Mouse (Mus musculus): ENCODE data around the gene Pla2g15.

Gene Pla2g15

DNA sequence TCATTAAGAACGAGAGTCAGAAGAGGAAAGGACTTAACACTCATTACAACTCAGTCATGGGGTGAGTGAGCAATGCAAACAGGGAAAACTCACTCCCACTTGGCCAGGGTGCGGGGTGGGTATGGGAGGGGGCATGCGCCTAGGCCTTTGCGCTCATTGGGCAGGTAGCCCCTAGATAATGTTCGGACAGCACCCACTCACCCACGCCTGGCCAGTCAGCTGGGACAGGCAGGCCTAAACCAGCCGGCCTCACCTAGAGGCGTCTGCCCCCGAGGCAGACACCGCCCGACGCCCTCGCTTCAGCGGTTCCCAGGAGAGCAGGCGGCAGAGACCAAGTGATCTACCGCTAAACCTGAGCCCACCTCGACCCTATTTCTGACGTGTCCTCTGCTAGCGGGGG, 14.5 kb upstream of the Pla2g15 start:
- no peak for DNase-seq (ENCODE audit: low spot score)

DNA sequence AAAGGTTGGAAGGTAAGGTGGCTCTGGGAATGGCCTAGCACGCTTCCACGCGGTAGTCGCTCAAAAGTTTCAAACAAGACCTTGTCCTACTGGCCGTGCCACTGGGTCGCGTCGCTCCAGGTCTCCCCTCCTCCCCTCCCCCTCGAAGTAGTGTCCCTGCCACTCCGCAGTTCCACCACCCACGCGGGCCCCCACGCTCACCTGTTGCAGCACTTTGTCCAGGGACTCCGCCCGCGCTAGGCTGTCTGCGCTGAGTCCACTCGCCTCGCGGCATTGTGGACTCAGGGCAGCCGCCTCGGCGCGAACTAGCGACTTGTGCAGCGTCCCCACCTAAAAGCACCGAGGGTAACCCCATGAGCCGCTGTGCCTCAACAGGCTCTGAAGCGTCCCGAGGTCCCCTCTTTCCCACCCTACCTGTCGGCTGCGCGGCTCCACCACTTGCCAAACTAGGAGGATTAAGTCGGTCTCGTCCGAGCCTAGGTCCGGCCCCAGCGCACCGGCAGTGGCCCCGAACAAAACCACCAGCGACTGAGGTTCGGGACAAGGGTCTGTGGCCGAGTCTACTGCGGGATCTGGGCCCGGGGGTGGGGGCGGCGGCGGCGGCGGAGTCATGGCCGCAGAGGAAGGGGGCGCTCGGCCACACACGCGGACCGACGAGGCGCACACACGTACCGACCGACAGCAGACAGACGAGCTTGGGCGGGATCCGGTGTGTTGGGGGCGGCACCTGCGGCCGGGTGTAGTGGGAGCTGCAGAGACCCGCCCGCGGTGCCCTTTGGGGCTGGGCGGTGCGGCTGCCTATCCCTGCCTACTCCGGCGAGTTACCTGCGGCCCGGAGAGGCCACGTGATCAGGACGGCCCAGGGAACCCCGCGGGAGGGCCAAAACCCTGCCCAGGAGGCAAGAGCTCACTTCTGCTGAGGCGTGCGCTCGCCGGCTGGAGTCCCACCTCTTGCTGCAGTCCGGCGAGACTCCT, 13.8 kb upstream of the Pla2g15 start, which contains the start of gene Esrp2:
TSS of gene Esrp2 (minus strand) at position 819 of the 975 bp plus-strand sequence.
- DNase-seq (ENCODE audit: low spot score): peak; percentile 75

DNA sequence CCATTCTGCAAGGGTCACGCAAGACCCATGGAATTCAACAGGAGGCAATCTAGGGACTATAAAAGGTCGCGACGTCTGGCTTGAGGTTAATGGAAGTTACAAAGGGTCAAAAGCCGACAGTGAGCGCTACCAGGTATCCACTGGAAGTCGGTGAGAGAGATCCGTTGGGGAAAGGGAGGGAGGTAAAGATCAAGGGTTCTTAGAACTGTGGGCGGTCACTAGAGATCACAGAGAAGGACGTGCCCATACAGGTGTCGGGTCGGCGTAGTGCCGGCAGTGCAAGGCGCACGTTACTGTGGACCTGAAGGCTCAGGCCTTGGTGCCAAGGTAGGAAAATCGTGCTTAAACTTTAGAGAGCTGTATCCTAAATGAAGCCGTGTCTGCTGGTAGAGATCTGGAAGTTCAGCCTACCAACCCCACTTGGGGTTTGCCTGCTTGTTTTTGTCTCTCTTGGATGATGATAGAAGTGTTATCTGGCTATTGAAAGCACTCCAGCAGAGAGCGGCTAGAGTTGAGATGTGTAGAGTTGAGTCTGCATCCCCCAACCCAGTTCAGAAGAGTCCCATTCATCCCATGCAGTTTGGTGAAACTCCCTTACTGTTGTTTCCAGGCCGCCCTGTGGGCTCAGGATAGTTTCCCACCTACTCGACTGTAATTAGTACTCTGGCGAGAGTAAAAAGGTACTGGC, 12.8 kb upstream of the Pla2g15 start:
- DNase-seq (ENCODE audit: low spot score): no peak

DNA sequence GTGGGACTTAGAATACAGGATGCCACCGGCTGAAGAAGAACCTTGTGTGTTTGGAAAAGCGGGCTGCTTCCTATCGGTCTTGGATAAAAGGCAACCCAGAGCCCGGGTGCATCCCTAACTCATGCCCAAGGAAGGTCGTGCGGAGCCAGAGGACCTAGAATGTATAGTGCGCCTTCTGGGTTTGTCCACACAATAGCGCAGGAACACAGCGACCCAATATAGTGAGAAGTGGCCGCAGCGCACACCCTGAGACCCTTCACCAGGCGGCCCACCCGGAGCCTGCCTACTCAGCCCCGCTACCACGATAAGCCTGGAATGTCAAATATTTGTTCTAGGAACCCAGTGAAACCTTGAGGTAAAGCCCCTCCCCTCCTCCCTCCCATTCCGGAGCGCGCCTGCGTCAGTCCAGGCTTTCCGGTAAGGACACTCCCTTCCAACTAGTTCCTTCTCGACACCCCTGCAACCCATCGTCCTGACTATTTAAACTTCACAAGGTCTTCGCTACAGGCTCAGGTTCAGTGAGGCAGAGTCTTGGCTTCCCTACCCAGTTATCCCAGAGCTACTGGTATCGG, 12.2 kb upstream of the Pla2g15 start:
- DNase-seq (ENCODE audit: low spot score): peak; percentile 80

DNA sequence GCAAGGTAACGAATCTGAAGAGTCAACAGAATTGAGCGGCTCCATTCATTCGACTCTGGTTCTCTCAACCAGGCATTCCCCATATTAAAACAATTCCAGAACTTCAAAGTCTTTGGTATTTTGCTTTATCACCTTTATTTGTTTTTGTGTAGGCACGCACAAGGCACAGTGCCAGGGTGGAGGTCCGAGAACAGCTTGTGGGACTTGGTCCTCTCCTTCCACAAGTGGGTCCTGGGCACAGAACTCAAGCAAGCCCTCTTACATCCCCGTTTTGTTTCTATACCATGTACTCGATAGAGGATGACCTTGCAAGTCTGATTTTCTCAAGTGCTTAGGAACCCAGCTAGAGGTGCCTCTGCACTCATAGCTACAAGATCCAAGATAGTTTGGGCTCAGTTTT, 11.6 kb upstream of the Pla2g15 start:
- no peak for DNase-seq (ENCODE audit: low spot score)

DNA sequence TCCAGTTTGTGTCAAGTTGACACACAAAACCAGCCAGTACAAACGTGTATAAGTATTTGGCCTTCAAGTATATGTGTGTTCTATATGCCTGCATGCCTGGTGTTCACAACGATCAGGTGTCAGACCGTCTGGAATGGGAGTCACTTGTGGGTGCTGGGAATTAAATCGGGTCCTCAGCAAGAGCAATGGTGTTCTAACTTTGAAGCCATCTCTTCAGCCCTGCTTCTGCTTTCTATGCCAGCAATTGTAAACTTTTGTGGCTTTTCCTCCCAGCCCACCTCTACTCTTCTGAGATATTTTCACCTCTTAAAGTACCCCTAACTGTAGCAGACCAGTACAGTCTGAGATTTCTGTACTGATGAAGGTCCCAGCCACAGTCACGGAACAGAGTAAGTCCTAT, 10.0 kb upstream of the Pla2g15 start:
- no peak for DNase-seq (ENCODE audit: low spot score)

DNA sequence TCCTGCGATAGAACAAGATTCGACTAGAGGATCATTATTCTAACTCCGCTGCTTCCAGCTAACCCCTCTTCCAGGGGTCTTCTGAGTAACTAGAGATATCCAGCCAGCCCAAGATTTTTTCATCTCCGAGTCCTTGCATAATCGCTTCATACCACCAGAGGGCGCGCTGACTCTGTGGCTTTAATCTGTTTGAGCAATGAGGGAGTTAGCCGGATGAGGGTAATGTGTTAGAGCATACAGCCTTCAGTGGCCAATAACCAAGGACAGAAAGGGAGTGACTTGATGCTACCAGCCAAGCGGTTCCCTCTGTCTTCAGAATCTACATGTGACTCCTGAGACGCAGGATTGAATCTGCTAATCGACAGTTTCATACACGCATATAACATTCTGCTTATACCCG, 9.4 kb upstream of the Pla2g15 start:
- DNase-seq (ENCODE audit: low spot score): peak; percentile 79

DNA sequence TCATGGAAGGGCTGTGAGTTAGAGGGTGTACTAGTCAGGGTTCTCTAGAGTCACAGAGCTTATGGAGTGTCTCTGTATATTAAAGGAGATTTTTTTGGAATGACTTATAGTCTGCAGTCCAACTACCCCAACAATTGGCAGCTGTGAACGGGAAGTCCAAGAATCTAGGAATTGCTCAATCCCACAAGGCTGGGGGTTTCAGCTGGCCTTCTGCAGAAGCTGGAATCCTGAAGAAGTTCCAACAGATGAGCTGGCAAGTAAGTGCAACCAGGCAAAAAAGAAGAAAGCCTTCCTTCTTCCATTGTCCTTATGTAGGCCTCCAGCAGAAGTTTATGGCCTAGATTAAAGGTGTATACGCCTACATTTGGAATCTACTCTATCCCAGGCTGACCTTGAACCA, 4.9 kb upstream of the Pla2g15 start:
- DNase-seq (ENCODE audit: low spot score): no peak

DNA sequence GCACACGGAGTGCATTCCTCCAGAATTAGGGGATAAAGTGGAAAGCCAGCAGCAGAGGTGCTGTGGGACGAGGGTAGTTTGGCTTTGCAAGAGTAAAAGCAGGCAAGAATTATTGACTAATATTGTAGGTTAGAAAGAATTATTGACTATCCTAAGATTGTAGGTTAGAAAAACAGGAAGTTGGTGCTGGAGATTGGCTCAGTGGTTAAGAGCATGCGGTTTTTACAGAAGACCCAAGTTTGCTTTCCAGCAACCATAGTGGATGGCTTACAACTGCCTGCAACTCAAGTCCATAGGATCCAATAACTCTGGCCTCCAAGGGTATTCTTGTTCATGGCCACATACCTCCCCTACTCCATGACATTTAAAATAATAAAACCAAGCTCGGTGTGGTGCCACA, 4.2 kb upstream of the Pla2g15 start:
- no peak for DNase-seq (ENCODE audit: low spot score)

DNA sequence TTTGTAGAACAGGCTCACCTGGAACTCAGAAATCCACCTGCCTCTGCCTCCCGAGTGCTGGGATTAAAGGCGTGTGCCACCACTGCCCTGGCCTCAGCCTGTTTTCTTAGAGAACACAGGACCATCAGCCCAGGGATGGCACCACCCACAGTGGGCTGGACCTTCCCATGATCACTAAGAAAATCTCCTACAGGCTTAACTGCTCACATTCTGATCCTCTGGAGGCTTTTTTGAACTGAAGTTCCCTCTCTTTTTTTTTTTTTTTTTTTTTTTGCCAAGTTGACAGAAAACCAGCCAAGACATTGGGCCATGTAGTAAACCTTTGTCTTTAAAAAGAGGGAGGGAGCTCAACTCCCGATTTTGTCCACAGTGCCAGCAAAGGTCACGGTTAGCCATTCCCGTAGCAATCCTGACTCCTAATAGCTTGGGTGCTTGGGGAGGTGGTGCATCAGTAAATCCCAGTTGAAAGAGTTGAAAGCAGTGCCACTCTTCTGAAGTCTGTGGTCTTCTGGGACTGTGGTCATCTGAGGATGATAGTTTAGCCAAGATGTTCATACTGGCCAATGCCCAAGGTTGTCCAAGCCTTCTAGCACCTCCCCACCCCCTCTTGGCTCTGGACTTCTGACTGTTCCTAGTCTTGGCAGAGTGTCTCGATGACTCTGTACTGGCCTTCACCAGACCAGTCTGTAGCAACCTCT, 2.2 kb upstream of the Pla2g15 start:
- no peak for DNase-seq (ENCODE audit: low spot score)

DNA sequence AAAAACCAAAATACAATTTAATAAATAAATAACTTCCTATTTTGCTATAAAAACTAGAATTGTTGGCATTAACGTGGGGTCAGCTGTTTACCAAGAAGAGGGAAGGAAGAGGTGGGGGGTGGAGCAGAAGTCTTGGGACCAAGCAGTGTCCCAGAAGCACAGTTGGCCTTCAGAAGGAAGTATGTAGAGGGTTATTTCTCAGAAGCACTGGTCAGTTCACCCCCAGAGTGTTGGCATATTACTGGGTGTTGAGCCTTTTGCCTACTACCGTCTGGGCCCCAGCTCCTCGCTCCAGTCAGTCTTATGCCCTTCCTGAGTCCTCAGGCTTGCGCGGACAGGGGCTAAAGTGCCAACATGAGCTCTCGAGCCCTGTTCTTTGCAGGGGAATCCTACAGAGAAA, 1.2 kb upstream of the Pla2g15 start:
- no peak for DNase-seq (ENCODE audit: low spot score)

DNA sequence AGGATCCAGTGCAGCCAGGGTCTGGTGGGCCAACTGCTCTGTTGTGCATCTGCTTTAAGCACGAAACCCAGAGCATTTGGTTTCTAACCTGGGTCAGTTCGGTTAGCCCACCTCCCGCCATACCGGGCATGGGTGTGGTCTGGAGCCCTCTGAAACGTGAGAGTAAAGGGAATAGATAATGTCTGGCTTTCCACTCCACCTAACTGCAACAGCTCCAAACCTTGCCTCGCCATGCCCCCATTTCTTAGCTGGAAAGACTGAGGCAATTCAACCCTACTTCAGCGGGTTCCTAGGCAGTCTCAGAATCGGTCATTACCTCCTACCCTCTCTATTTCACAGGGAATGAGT, 428 bp downstream of the Pla2g15 start:
- no peak for DNase-seq (ENCODE audit: low spot score)

DNA sequence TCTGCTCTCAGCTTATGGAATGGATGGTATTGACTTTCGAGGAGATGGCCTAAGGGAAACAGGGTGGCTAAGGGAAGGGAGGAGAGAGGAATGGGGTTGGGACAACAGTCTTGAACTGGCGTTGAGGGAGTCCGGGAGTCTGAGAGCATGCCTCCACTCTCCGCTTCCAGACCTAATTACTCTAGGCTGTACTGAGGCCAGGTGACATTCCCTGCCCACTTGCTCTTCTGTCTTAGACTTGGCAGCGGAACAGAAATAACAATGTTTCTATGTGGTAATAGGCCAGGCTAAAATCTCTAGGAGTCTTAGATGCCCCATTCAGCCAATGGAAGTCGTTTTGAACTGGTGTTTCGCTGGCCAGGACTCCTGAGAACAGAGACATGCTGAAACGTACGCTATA, 842 bp downstream of the Pla2g15 start:
- DNase-seq (ENCODE audit: low spot score): no peak

DNA sequence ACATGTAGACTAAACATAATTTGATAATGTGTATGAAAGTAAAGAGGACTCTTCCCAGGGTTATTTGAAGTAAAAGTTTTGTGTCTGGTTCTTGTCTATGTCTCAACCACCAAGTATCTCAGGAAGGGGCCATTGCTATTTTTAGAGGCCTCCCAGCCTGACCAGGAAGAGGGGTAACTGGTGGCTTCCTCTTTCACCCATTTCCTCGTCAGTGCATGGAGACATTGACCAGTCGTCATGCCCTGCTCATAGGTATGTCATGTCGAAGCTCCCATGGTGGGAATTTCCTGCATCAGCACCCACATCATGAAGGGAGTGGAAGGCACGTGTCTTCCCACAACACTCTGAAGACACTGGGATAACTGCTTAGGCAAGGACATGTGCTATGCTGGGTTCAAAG, 2.7 kb downstream of the Pla2g15 start:
- no peak for DNase-seq (ENCODE audit: low spot score)

DNA sequence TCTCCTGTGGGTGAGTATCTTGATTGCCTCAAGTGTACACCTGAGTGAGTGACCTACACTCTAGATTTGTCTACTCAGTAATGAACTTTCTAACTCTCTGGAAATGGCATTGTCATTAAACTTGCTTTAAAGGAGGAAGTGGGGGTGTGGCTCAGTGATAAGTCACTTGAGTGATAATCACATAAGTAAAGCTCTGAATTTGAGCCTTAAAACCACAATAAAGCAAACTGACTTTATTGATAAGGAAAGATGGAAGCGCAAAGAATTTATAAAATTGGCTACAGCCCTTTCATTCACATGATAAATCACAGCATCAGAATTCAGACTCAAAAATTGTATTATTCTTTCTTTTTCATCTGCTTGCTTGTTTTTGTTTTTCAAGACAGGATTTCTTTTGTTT, 7.2 kb downstream of the Pla2g15 start:
- no peak for DNase-seq (ENCODE audit: low spot score)

DNA sequence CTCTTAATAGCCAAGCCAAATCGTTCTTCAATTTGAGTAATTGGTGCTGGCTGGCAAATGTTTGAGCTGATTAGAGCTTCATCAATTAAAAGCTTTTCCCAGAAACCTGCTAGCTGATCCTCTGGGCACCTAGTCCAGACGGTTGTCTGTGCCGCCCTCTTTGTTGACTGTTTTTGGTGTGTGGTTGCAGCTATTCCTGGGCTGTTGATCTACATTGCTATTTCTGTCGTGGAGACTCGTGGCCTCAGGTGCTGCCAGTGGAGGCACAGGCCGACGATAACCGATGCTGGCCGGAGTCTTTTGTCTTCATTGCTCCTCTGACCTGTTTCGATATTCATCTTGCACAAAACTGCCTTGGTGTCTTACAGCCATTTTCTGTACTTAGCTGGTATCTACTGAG, 8.2 kb downstream of the Pla2g15 start:
- DNase-seq (ENCODE audit: low spot score): no peak

DNA sequence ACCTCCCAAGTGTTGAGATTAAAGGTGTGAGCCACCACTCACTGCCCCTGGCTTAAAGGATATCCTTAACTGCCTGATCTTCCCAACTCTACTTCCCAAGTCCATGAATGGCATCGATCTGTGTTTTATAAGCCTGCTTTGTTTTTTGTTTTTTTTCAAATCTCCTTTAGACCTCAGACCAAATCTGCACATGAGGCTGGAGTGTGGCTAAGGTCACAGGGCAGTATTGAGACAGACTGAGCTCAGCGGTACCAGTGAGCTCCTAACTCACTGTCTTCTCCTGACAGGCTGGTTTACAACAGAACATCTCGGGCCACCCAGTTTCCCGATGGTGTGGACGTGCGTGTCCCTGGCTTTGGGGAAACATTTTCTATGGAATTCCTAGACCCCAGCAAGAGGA, 9.7 kb downstream of the Pla2g15 start:
- no peak for DNase-seq (ENCODE audit: low spot score)

DNA sequence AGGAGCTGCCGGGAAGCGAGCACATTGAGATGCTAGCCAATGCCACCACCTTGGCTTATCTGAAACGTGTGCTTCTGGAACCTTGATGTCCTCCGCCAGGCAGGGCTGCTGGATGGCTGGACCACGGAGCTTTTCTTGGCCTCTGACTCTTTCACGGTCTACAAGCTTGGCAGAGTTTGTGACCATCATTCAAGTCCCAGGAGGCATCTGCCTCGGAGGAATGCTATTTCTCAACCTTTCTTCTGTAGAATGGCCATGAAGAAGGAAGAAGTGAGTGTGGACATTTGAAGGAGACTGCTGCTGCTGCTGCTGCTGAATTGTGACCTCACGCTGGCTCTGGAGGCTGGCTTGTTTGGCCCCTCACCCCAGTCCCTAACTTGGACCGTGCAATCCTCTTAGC, 13.1 kb downstream of the Pla2g15 start:
- DNase-seq (ENCODE audit: low spot score): no peak

DNA sequence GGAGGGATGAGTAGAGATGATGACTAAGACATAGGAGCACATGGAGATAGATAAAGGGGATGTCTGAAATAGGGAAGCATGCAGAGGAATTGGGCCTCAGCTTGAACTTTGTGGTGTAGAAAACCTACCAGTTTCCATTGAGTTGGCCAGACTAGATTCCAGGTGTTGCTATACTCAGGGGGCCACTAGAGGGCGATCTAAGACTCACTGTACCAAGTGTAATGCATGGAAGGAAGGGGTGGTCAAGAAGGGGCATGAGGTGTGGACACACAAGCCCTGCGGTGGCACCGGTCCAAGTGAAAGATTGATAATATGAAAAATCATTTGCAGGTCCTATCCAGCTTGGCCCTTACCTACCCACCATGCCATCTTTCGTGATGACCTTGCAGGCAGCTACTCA, 15.3 kb downstream of the Pla2g15 start:
- DNase-seq (ENCODE audit: low spot score): peak; percentile 58

DNA sequence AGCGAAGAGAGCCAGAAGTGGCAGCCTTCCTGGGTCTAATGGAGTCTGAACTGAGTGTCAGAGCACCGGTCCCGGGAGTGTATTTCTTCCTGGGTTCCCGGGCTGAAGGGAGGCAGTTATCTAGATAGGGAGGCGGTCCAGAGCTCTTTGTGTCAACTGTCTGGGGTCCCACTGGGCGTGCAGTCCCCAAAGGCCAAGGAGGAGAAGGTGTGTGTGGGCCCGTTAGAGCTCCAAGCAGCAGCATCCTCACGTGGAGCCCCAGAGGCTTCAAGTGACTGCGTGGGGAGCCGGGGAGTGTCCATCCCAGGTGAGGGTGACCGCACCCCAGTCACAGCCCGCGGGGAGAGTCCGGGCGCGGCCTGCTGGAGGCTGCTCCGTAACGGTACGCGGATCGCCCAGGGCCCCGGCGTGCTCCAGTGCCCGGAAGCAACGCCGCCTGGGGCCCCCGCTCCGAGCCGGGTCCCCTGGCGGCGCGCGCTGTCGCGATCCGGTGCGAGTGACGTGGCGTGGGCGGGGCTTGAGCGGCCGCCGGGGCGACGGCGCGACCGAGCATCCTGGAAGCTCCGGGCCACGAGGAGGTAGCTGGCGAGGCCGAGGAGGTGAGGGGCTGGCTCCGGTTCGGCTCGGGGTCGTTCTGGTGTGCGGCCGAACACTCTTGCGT, 18.3 kb downstream of the Pla2g15 start, which contains the start of gene Slc7a6:
TSS of gene Slc7a6 (plus strand) at position 502 of the 661 bp plus-strand sequence.
- DNase-seq (ENCODE audit: low spot score): peak; percentile 86

DNA sequence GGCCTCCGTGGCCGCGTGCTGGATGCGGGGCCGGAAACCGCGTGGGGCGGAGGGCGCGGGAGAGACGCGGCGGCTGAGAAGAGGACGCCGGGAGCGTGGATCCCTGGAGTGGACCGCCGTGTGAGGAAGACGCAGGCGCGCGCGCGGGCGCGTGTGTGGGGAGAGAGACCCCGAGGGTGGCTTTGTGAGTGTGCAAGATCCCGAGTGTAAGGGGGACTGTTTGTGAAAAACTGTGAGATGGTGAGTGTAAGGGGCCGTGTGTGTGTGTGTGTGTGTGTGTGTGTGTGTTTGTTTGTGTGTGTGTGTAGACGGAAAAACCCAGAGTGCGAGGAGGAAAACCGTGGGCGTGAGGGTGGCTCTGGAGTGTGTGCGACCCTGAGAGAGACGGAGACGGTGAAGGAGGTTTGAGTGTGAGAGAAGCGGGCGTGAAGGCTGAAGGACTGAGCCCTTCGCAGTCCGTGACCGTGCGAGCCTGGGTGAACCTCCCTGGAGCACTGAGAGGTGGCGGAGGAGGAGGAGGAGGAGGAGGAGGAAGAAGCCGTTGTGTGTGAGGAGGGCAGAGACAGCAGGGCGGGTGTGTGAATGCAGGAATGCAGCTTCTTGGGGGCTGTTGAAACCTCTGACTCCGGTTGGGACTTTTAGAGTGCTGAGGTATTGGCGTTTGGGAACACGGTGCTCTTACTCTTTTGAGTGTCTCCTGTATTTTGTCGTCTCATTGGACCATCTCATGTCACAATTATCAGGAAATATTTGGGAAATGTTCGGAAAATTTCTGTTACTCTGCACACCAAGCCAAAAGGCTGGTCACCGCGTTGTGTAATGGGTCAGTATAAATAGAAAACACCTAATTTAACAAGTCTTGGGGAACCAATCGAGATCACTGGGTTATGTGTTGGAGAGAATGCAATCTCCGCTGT, 19.1 kb downstream of the Pla2g15 start:
- peak; percentile 46 for DNase-seq (ENCODE audit: low spot score)
